Mouse (Mus musculus) stomach, embryonic 16.5 days (tissue): ENCODE measurements around the gene Thoc5. TPM values are rescaled to one million over a fixed set of nuclear protein-coding genes. Genes with fewer than 3 reads are reported as not detected.

Source experiments
- ATAC-seq: fragments of 200-750 bp; cut with Nextera tagmentation; 2 replicates; pipeline ENCODE4 v1.8.0; 2017; ENCODE audit warnings: moderate number of reproducible peaks, moderate TSS enrichment; ENCODE audit not compliant: insufficient read depth, low FRiP score
- H3K27ac ChIP-seq: fragments of 300-500 bp; sonication (generic); 2 replicates; pipeline ENCODE4 v1.5.1; 2014; ENCODE audit warnings: low read length
- H3K27me3 ChIP-seq: fragments of 300-500 bp; sonication (generic); 2 replicates; pipeline ENCODE4 v1.6.1; 2014; ENCODE audit warnings: low read length, control low read depth, mixed read lengths; ENCODE audit not compliant: control insufficient read depth, insufficient read depth
- H3K36me3 ChIP-seq: fragments of 300-500 bp; sonication (generic); 2 replicates; pipeline ENCODE4 v1.6.1; 2014; ENCODE audit warnings: low read length; ENCODE audit not compliant: control insufficient read depth, insufficient read depth
- H3K4me1 ChIP-seq: fragments of 300-500 bp; sonication (generic); 2 replicates; pipeline ENCODE4 v1.6.1; 2014; ENCODE audit warnings: low read length, control low read depth, mixed read lengths; ENCODE audit not compliant: control insufficient read depth, insufficient read depth
- H3K4me2 ChIP-seq: fragments of 300-500 bp; sonication (generic); 2 replicates; pipeline ENCODE4 v1.6.1; 2014; ENCODE audit warnings: low read depth, low read length, mixed read lengths
- H3K4me3 ChIP-seq: fragments of 300-500 bp; sonication (generic); replicated peaks from 2 replicates; pipeline ENCODE4 v1.5.1; 2014; ENCODE audit warnings: mild to moderate bottlenecking, low read length
- H3K9ac ChIP-seq: fragments of 300-500 bp; sonication (generic); 2 replicates; pipeline ENCODE4 v1.6.1; 2014; ENCODE audit warnings: low read length
- H3K9me3 ChIP-seq: fragments of 300-500 bp; sonication (generic); replicated peaks from 2 replicates; pipeline ENCODE4 v1.6.1; 2016; ENCODE audit warnings: low read length, control low read depth; ENCODE audit not compliant: control insufficient read depth
- WGBS: fragments of 180-500 bp; shearing (Covaris S2); extraction: QIAGEN DNeasy Blood & Tissue Kit; methylation state at CpG from one replicate; pipeline ENCODE4 v1.1.7; 2014; 5-methylcytosine and 5-hydroxymethylcytosine counted together
- polyA plus RNA-seq: library from polyadenylated mRNA; unstranded; fragments of >200 nt; fragmentation: Nextera tagmentation; extraction: Ambion mirVana; gene quantifications from 2 replicates; pipeline ENCODE4 v1.2.1, GENCODE M21; 2015

The Thoc5 gene
- polyA plus RNA-seq: 29.8 and 30.3 TPM in 2 replicates

GRCm38 (mm10) chr11:4894848-4895816 is at the start of gene Thoc5:
Thoc5 (plus strand) TSS chr11:4895320.
- Histone ChIP-seq H3K9me3 (no peaks in the 10 kb centered on the region), H3K27ac (peak within 1 kb of the TSS; percentile 75), H3K27me3 (no peaks in the 10 kb centered on the region), H3K9ac (peak within 1 kb of the TSS; percentile 84), H3K4me1 (peaks cover 5% of the 10 kb centered on the region), H3K36me3 (peaks cover 3% of the 10 kb centered on the region; the same call in 1 of the 2 replicates), H3K4me2 (peak within 1 kb of the TSS; percentile 65), H3K4me3 (peak within 1 kb of the TSS; percentile 86)
- WGBS: 3% methylated on average over 52 of the region's 52 CpGs
- ATAC-seq: peak; percentile 91

GRCm38 (mm10) chr11:4848483-4849248 is 46.5 kb upstream of the Thoc5 start:
- Histone ChIP-seq H3K9ac (peak overlapping the region; percentile 99), H3K36me3 (no peaks in the 10 kb centered on the region), H3K27ac (peak overlapping the region; percentile 79), H3K9me3 (no peaks in the 10 kb centered on the region), H3K27me3 (no peaks in the 10 kb centered on the region), H3K4me3 (peak overlapping the region; percentile 100), H3K4me1 (0 out of 2 replicates have a peak, but pooled peaks cover 12% of the 10 kb centered on the region), H3K4me2 (peak overlapping the region; percentile 57)
- peak; percentile 12 for ATAC-seq
- WGBS: 1% methylated on average over 50 of the region's 50 CpGs

GRCm38 (mm10) chr11:4849258-4849943 is 45.7 kb upstream of the Thoc5 start, which contains the start of gene Nf2:
Nf2 (minus strand) TSS chr11:4849536.
- peak within 1 kb of the TSS; percentile 58 for H3K4me2 ChIP-seq
- under 1% methylated on average over 58 of the region's 60 CpGs for WGBS
- 0 out of 2 replicates have a peak, but pooled peaks cover 12% of the 10 kb centered on the region for H3K4me1 ChIP-seq
- ATAC-seq: peak; percentile 99
- H3K9ac ChIP-seq: peak within 1 kb of the TSS; percentile 99
- no peaks in the 10 kb centered on the region for H3K36me3 ChIP-seq
- H3K4me3 ChIP-seq: peak within 1 kb of the TSS; percentile 100
- peak within 1 kb of the TSS; percentile 79 for H3K27ac ChIP-seq
- H3K9me3 ChIP-seq: no peaks in the 10 kb centered on the region
- H3K27me3 ChIP-seq: no peaks in the 10 kb centered on the region

- no peak for ATAC-seq
- Histone ChIP-seq H3K4me3 (no peak overlapping the region; the same call in 1 of the 2 replicates), H3K27ac (no peak overlapping the region), H3K4me2 (no peak overlapping the region), H3K9me3 (no peaks in the 10 kb centered on the region), H3K9ac (no peak overlapping the region), H3K36me3 (no peaks in the 10 kb centered on the region), H3K4me1 (0 out of 2 replicates have a peak, but pooled peaks cover 12% of the 10 kb centered on the region), H3K27me3 (no peaks in the 10 kb centered on the region)
- WGBS: 95% methylated on average over 2 of the region's 2 CpGs
Measured at GRCm38 (mm10) chr11:4850404-4850803, 44.7 kb upstream of the Thoc5 start.

GRCm38 (mm10) chr11:4853021-4853420 is 42.1 kb upstream of the Thoc5 start:
- H3K4me2 ChIP-seq: no peak overlapping the region
- no peak overlapping the region for H3K27ac ChIP-seq
- no peaks in the 10 kb centered on the region for H3K9me3 ChIP-seq
- H3K27me3 ChIP-seq: no peaks in the 10 kb centered on the region
- ATAC-seq: no peak
- no peak overlapping the region for H3K4me3 ChIP-seq
- 0 out of 2 replicates have a peak, but pooled peaks cover 1% of the 10 kb centered on the region for H3K4me1 ChIP-seq
- H3K9ac ChIP-seq: no peak overlapping the region
- H3K36me3 ChIP-seq: no peaks in the 10 kb centered on the region

GRCm38 (mm10) chr11:4854181-4854580 is 40.9 kb upstream of the Thoc5 start:
- WGBS: 90% methylated on average over 5 of the region's 5 CpGs
- H3K27ac ChIP-seq: no peak overlapping the region

GRCm38 (mm10) chr11:4858416-4858815 is 36.7 kb upstream of the Thoc5 start:
- H3K9me3 ChIP-seq: no peaks in the 10 kb centered on the region
- no peak overlapping the region for H3K9ac ChIP-seq
- no peaks in the 10 kb centered on the region for H3K4me1 ChIP-seq
- H3K4me2 ChIP-seq: no peak overlapping the region
- H3K36me3 ChIP-seq: no peaks in the 10 kb centered on the region
- 54% methylated on average over 2 of the region's 2 CpGs for WGBS
- H3K27me3 ChIP-seq: no peaks in the 10 kb centered on the region
- H3K27ac ChIP-seq: no peak overlapping the region
- ATAC-seq: no peak
- no peak overlapping the region for H3K4me3 ChIP-seq

More at GRCm38 (mm10) chr11:4854181-4854580, 40.9 kb upstream of the Thoc5 start:
- no peaks in the 10 kb centered on the region for H3K9me3 ChIP-seq
- H3K4me2 ChIP-seq: no peak overlapping the region
- H3K9ac ChIP-seq: no peak overlapping the region
- H3K36me3 ChIP-seq: no peaks in the 10 kb centered on the region
- no peaks in the 10 kb centered on the region for H3K4me1 ChIP-seq
- H3K27me3 ChIP-seq: no peaks in the 10 kb centered on the region
- no peak overlapping the region for H3K4me3 ChIP-seq
- ATAC-seq: no peak

- peak overlapping the region; percentile 43; the same call in 1 of the 2 replicates for H3K27ac ChIP-seq
- H3K9ac ChIP-seq: no peak overlapping the region
- no peaks in the 10 kb centered on the region for H3K27me3 ChIP-seq
- WGBS: 53% methylated on average over 1 of the region's 1 CpGs
- H3K9me3 ChIP-seq: no peaks in the 10 kb centered on the region
- no peak overlapping the region for H3K4me3 ChIP-seq
- H3K4me2 ChIP-seq: no peak overlapping the region
- ATAC-seq: peak; percentile 56; the same call in 1 of the 2 replicates
- no peaks in the 10 kb centered on the region for H3K4me1 ChIP-seq
- no peaks in the 10 kb centered on the region for H3K36me3 ChIP-seq
Measured at GRCm38 (mm10) chr11:4860986-4861385, 34.1 kb upstream of the Thoc5 start.
